Mouse (Mus musculus): Measurements from ENCODE around the gene Rnf151.

Gene Rnf151

DNA sequence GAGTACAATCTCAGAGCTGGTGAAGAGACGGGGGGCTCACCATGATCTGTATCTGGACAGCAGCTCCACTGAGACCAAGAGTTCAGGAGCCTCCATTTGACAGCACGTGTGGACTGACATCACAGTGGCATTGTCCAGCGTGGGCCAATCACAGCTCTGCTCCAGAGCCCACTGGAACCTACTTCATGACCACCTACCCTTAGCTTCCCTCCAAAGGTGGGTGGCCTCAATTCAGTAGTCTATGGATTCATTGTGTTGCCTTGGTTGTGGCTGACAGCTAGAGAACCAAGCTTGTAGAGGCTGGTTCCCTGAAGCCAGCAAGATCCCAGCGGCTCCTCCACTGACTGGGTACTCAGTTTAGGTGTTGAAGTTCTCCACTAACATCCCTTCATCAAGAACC lies at the start of gene Rnf151, which contains the start of gene Rps2:
Gene Rnf151 (minus strand): TSS at position 121 of the 400 bp plus-strand sequence.
Gene Rps2 (plus strand): TSS at position 174 of the 400 bp plus-strand sequence.
- DNase-seq (ENCODE audit: inconsistent age in 2 of 2, low spot score in 1 of 2), result no peak

- no peak for DNase-seq (ENCODE audit: inconsistent age in 2 of 2, low spot score in 1 of 2)
Observed at GRCm38 (mm10) chr17:24766266-24766875, 48.5 kb upstream of the Rnf151 start.

DNA sequence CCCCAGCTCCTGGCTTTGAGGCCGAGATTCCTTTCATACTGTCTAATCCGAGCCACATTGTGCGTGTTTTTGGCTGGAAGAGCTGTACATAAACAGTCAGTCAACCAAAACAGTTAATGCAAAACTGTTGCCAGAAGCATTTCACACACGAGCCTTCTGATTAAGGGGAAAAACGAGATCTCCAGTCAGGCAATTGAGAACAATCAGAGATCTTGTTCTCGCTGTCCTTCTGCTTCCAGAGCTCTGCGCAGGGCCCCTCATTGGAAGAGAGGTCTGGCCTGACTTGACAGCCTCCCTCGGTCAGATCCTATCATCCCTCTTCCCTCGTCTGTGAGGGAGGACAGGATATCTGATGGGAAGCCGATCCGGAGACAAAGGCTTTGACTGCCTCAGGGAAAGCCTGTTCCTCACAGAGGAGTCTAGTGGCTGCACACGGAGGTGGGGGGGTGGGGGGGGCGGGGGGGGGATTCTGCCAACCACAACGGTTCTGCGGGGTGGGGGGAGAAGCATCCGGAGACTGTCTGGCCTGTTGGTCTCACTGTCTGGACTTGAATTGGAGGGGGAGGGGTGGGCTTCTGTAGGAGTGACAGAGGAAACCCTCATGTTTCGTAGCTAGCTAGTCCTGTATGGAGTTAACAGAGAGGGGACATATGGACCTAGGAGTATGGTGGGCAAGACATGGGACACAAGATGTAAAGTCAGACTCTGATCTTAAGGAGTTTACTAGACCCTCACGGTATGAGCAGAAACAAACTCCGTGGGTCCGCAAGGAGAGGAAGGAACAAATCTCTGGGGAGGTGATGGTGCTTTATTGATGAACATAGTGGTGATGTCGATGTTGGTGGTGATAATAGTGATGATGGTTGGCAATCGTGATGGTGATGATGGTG lies 47.4 kb upstream of the Rnf151 start:
- DNase-seq (ENCODE audit: inconsistent age in 2 of 2, low spot score in 1 of 2), result peak in 1 of 2 experiments; percentile 43

- no peak for DNase-seq (ENCODE audit: inconsistent age in 2 of 2, low spot score in 1 of 2)
Observed at GRCm38 (mm10) chr17:24761121-24761520, 43.3 kb upstream of the Rnf151 start.

- DNase-seq (ENCODE audit: inconsistent age in 2 of 2, low spot score in 1 of 2), result no peak
Observed at GRCm38 (mm10) chr17:24757394-24757793, 39.5 kb upstream of the Rnf151 start.

- DNase-seq (ENCODE audit: inconsistent age in 2 of 2, low spot score in 1 of 2), result peak; percentile 43 to 79
Observed at GRCm38 (mm10) chr17:24752415-24753394, 34.8 kb upstream of the Rnf151 start, which contains the start of gene Hs3st6. Gene Hs3st6 (plus strand): TSS chr17:24752988.

GRCm38 (mm10) chr17:24751528-24751927 lies 33.7 kb upstream of the Rnf151 start:
- peak in 1 of 2 experiments; percentile 22 for DNase-seq (ENCODE audit: inconsistent age in 2 of 2, low spot score in 1 of 2)

GRCm38 (mm10) chr17:24746986-24747385 lies 29.1 kb upstream of the Rnf151 start:
- DNase-seq (ENCODE audit: inconsistent age in 2 of 2, low spot score in 1 of 2), result no peak

DNA sequence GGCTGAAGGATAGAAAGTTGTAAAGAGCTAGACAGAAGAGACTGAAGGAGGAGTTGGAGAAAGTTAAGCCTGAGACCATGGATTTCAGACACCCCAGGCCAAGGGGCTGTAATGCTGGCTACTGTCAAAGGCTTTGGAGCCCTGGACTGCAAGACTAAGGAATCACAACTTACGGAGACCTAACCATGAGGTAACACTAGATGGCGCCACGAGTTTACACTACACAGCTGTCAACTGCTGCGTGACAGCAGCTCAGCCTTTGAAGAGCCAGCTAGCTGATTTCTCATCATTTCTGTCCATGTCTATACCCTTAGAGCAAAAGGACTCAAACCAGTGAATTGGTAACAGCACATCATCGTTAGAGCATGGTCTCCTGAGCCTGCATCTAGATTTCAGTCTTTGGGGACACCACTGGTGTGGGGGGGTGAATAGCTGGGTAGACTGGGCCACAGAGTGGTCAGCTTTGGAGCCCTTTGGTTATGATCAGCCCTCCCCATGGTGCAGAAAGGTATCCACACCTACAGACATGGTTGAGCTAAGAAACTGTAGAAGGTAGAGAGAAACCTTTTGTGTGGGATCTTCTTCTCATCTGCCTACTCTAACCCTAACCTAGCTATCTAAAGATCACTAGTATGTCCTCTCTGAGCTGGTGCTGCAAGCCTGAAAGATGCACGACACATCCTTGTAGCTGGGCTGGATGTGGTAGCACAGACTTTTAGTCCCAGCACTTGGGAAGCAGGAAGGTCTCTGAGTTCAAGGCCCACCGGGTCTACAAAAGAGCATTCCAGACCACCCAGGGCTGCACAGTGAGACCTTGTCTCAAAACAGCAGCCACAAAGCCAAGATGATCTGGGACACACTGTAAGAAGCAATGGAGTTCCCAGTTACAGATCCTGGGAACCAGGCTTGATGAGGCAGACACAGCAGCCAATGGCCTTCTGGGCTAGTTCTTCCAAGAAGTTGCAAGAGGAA lies 27.9 kb upstream of the Rnf151 start:
- DNase-seq (ENCODE audit: inconsistent age in 2 of 2, low spot score in 1 of 2), result peak; percentile 84 to 95

GRCm38 (mm10) chr17:24744381-24744780 lies 26.5 kb upstream of the Rnf151 start:
- no peak for DNase-seq (ENCODE audit: inconsistent age in 2 of 2, low spot score in 1 of 2)

GRCm38 (mm10) chr17:24743896-24744295 lies 26.0 kb upstream of the Rnf151 start:
- no peak for DNase-seq (ENCODE audit: inconsistent age in 2 of 2, low spot score in 1 of 2)

DNA sequence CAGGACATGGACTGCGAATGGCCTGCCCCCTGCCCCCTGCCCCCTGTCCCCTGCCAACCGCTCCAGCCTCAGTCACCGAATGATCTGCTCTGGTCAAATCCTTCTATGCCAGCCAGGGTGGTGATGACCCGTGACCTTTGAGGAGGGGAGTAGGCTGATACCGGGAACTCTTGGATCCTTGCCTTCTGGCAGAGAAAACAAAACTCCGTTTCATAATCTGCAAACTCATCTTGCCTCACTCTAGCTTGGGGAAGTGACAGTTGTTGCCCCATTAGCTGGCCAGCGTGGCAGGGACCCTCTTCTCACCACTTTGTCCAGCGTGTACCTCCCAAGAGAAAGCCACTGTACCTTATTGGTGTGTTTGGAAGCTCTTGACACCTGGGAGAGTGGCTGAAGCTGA lies 24.4 kb upstream of the Rnf151 start:
- DNase-seq (ENCODE audit: inconsistent age in 2 of 2, low spot score in 1 of 2), result peak in 1 of 2 experiments; percentile 71

DNA sequence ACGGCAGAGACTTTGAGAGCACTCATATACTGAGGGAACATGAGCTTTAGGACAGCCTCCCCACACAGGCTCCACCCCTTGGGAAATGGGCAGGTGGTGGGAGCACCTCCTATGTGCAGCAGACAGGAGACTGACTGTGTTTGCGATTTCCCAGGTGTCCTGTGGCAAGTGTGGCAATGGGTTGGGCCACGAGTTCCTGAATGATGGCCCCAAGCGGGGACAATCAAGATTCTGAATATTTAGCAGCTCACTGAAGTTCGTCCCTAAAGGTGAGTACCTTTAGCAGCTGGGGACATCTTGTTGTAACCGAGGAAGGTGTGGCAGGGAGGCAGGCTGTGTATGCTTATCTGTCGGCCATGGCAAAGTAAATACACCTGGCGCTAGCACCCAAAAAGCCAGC lies 22.1 kb upstream of the Rnf151 start:
- DNase-seq (ENCODE audit: inconsistent age in 2 of 2, low spot score in 1 of 2), result no peak

- no peak for DNase-seq (ENCODE audit: inconsistent age in 2 of 2, low spot score in 1 of 2)
Observed at GRCm38 (mm10) chr17:24738238-24738637, 20.4 kb upstream of the Rnf151 start.

GRCm38 (mm10) chr17:24737135-24737810 lies 19.4 kb upstream of the Rnf151 start:
- DNase-seq (ENCODE audit: inconsistent age in 2 of 2, low spot score in 1 of 2), result peak in 1 of 2 experiments; percentile 73

GRCm38 (mm10) chr17:24736330-24737051 lies 18.6 kb upstream of the Rnf151 start, which contains the start of gene Msrb1:
Gene Msrb1 (plus strand): TSS chr17:24736642.
- DNase-seq (ENCODE audit: inconsistent age in 2 of 2, low spot score in 1 of 2), result peak; percentile 98 to 99

DNA sequence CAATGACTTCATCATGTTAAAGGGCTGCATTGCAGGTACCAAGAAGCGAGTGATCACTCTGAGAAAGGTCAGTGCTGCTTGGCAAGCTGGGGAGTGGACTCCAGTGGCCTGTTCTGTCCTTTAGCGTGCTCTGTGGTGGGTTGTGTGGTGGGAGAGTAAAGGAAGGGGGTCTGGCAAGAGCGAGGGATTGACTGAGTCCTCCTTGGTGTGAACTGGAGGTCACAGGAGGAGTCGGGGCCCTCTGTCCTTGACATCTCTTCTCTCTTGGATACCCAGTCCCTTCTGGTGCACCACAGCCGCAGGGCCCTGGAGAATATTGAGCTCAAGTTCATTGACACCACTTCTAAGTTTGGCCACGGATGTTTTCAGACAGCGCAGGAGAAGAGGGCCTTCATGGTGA lies 17.6 kb upstream of the Rnf151 start:
- peak in 1 of 2 experiments; percentile 50 for DNase-seq (ENCODE audit: inconsistent age in 2 of 2, low spot score in 1 of 2)

DNA sequence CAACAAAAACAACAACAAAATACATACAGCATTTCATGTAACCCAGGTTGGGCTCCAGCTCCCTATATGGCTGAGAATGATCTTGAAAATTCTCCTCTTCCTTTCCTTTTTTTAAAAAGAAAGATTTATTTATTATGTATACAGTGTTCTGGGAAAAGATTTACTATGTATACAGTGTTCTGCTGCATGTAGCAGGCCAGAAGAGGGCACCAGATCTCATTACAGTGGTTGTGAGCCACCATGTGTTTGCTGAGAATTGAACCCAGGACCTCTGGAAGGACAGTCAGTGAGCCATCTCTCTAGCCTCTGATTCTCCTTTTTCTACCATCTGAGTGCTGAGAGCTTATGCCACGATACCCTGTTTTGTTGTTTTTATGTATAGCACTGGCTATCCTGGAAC lies 16.6 kb upstream of the Rnf151 start:
- no peak for DNase-seq (ENCODE audit: inconsistent age in 2 of 2, low spot score in 1 of 2)
